Mouse (Mus musculus) adrenal gland, adult 8-10 months (tissue): ENCODE measurements around the gene Fars2. TPM values are rescaled to one million over a fixed set of nuclear protein-coding genes. Genes with fewer than 3 reads are reported as not detected.

ENCODE experiments used
- DNase-seq: peaks from one replicate; pipeline ENCODE4 v3.0.0; 2022
- total RNA-seq, 4 experiments: library from RNA; stranded (reverse); gene quantifications; 2 replicates each; pipeline ENCODE4 v1.2.4; 2022

Gene Fars2
- total RNA-seq, 4 experiments from 2014 or later: 91.5 to 101 (median 98.0) TPM

GRCm38 (mm10) chr13:36733989-36734690 is 616.9 kb downstream of the Fars2 start:
- no peak for DNase-seq

- DNase-seq: no peak
These were observed 617.7 kb downstream of the Fars2 start, which contains the start of gene Nrn1 for GRCm38 (mm10) chr13:36734731-36735571. Gene Nrn1 (minus strand): TSS chr13:36735131.

GRCm38 (mm10) chr13:36735901-36736618 is 618.8 kb downstream of the Fars2 start:
- DNase-seq: no peak

- no peak for DNase-seq
These were observed 619.4 kb downstream of the Fars2 start for GRCm38 (mm10) chr13:36736619-36736996.

GRCm38 (mm10) chr13:36750056-36750455 is 632.8 kb downstream of the Fars2 start:
- no peak for DNase-seq

GRCm38 (mm10) chr13:36751861-36752260 is 634.6 kb downstream of the Fars2 start:
- no peak for DNase-seq

- no peak for DNase-seq
These were observed 649.6 kb downstream of the Fars2 start for GRCm38 (mm10) chr13:36766801-36767200.

Other genes starting within 250 kb of the Fars2 start
- gene Rpp40, start 211.1 kb upstream of the Fars2 start, total RNA-seq: 10 to 100 TPM; 13.0 to 17.8 (median 15.7) TPM
- under 1 TPM; 0.19 to 0.43 (median 0.29) TPM for gene Ppp1r3g, start 158.6 kb upstream of the Fars2 start, total RNA-seq
- 10 to 100 TPM; 18.8 to 26.5 (median 21.6) TPM for gene Lyrm4, start 114 bp downstream of the Fars2 start, total RNA-seq